Mouse (Mus musculus) heart, embryonic 15.5 days (tissue): ENCODE data around the gene Dclre1b. TPM values are rescaled to one million over a fixed set of nuclear protein-coding genes. Genes with fewer than 3 reads are reported as not detected.
"Not testable (repeated sequence)": the region's sequence is repeated elsewhere in the genome, so short reads cannot be mapped to it uniquely, and the experiment has no call there.

ENCODE experiments used
- ATAC-seq: fragments of 200-750 bp; cut with Nextera tagmentation; replicated peaks from 2 replicates; pipeline ENCODE4 v1.8.0; 2017; ENCODE audit warnings: low read depth, moderate TSS enrichment; ENCODE audit not compliant: insufficient number of reproducible peaks, insufficient read depth, low FRiP score
- H3K27ac ChIP-seq: fragments of 300-500 bp; sonication (generic); 2 replicates; pipeline ENCODE4 v1.5.1; 2015; ENCODE audit warnings: mild to moderate bottlenecking, inconsistent platforms
- H3K27me3 ChIP-seq: fragments of 300-500 bp; sonication (generic); 2 replicates; pipeline ENCODE4 v1.6.1; 2015; ENCODE audit warnings: inconsistent platforms
- H3K36me3 ChIP-seq: fragments of 300-500 bp; sonication (generic); 2 replicates; pipeline ENCODE4 v1.6.1; 2015; ENCODE audit warnings: mild to moderate bottlenecking, inconsistent platforms
- H3K4me1 ChIP-seq: fragments of 300-500 bp; sonication (generic); replicated peaks from 2 replicates; pipeline ENCODE4 v1.6.1; 2015; ENCODE audit warnings: inconsistent platforms
- H3K4me2 ChIP-seq: fragments of 300-500 bp; sonication (generic); 2 replicates; pipeline ENCODE4 v1.6.1; 2015; ENCODE audit warnings: inconsistent platforms, mild to moderate bottlenecking, moderate library complexity
- H3K4me3 ChIP-seq: fragments of 300-500 bp; sonication (generic); 2 replicates; pipeline ENCODE4 v1.5.1; 2015; ENCODE audit warnings: mild to moderate bottlenecking, inconsistent platforms
- H3K9ac ChIP-seq: fragments of 300-500 bp; sonication (generic); 2 replicates; pipeline ENCODE4 v1.6.1; 2015; ENCODE audit warnings: mild to moderate bottlenecking, inconsistent platforms
- H3K9me3 ChIP-seq: fragments of 300-500 bp; sonication (generic); replicated peaks from 2 replicates; pipeline ENCODE4 v1.6.1; 2016; ENCODE audit warnings: inconsistent platforms
- WGBS: fragments of 180-500 bp; shearing (Covaris S2); methylation state at CpG from one replicate; pipeline ENCODE4 v1.1.7; 2015; ENCODE audit warnings: mixed read lengths; 5-methylcytosine and 5-hydroxymethylcytosine counted together
- polyA plus RNA-seq: library from polyadenylated mRNA; unstranded; fragments of >200 nt; fragmentation: Nextera tagmentation; extraction: Ambion mirVana; gene quantifications from 2 replicates; pipeline ENCODE4 v1.2.1, GENCODE M21; 2015

Dclre1b gene
- polyA plus RNA-seq, 1 experiment from 2014 or later = 14.4 TPM

DNA sequence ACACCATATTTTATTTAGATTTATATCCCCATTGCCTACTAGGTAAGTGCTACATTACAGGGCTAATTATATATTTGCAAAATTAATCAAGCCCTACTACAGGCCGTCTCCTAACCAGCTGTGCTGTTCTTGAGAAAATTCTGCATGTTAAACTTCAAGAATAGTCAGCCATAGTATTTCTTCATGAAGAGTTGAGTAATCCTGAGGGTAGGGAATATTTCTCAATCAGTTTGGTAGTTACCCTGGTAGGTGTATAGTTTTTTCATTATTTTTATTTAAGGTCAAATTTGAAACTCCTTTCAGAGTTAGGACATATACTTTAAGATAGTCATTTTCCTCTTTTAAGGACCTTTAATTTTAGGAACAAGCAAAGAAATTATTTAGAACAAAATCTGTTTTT is 3.6 kb downstream of the Dclre1b start:
- Histone ChIP-seq H3K4me1 (peaks cover 33% of the 10 kb centered on the region), H3K9ac (no peak overlapping the region), H3K27me3 (no peaks in the 10 kb centered on the region), H3K4me3 (no peak overlapping the region), H3K4me2 (no peak overlapping the region), H3K36me3 (peaks cover 21% of the 10 kb centered on the region), H3K9me3 (no peaks in the 10 kb centered on the region), H3K27ac (no peak overlapping the region)
- WGBS = 89% methylated on average over 1 of the region's 1 CpGs
- ATAC-seq = no peak

DNA sequence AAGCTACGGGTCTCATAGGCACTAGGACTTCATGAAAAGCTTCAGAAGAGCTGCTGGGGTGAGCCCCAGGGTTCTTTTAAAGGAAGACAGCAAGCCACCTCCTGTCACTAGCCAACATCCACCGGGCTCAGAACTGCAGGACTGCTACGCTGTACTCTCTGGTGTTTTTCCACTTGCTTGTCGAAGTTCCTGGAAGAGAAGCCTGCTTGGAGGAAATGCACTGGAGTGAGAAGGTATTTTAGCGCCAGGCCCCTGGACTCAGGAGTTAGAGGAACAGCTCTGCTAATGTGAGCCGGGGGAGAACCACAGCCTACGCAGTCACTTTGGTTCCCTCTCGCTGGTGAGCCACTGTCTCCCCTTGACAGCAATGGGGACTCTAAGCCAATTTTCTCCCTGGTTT is 6.4 kb downstream of the Dclre1b start:
- H3K4me1 ChIP-seq = peaks cover 18% of the 10 kb centered on the region
- no peak for ATAC-seq
- H3K4me3 ChIP-seq = no peak overlapping the region
- H3K27me3 ChIP-seq = no peaks in the 10 kb centered on the region
- no peak overlapping the region for H3K4me2 ChIP-seq
- H3K9me3 ChIP-seq = no peaks in the 10 kb centered on the region
- WGBS = 70% methylated on average over 8 of the region's 8 CpGs
- no peak overlapping the region for H3K9ac ChIP-seq
- peak overlapping the region; percentile 72 for H3K27ac ChIP-seq
- H3K36me3 ChIP-seq = peaks cover 21% of the 10 kb centered on the region

GRCm38 (mm10) chr3:103801631-103802531 is 7.4 kb downstream of the Dclre1b start:
- peak overlapping the region; percentile 88 for H3K27ac ChIP-seq
- WGBS = 39% methylated on average over 10 of the region's 10 CpGs
- peak; percentile 95 for ATAC-seq
- H3K9ac ChIP-seq = no peak overlapping the region; the same call in 1 of the 2 replicates
- peak overlapping the region; percentile 40 for H3K4me2 ChIP-seq
- no peak overlapping the region for H3K4me3 ChIP-seq
- H3K4me1 ChIP-seq = peaks cover 15% of the 10 kb centered on the region
- no peaks in the 10 kb centered on the region for H3K27me3 ChIP-seq
- no peaks in the 10 kb centered on the region for H3K9me3 ChIP-seq
- H3K36me3 ChIP-seq = peaks cover 20% of the 10 kb centered on the region

DNA sequence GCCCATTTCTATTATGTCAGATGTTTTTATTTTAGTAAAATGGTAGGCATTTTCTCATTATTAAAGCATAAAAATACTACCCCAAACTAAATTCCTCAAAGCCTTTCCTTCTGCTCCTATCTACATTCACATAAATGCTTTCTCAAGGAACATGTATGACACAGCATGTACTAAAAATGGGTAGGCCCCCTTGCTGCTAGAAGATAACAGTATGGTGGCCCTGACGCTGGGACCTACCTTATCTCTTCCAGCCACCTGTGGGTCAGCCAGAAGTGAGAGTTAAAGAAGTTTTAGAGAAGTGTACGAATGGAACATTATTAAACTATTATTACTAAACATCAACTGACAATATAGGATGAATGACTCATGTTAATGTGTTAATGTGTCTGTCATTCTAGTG is 9.7 kb downstream of the Dclre1b start:
- no peak for ATAC-seq

DNA sequence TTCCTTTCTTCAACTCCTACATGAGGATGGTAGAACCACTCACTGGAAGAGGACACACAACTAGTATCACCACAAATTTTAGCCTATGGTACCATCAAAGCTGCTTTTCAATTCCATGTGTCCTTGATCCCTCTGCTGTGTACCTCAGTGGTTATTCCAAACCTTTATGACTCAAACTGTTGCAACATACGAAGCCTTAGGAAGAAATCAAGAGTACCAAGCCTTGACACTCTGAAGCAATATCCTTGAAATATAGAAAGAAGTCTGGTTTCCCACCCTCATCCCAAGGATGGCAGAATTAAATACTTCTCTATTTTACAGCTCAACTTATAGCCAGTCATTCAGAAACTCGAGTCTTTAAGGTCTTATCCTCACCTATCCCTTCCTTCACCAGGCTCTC is 12.9 kb downstream of the Dclre1b start:
- H3K36me3 ChIP-seq = no peaks in the 10 kb centered on the region
- 61% methylated on average over 2 of the region's 2 CpGs for WGBS
- no peak for ATAC-seq
- no peak overlapping the region for H3K4me2 ChIP-seq
- peaks cover 8% of the 10 kb centered on the region for H3K4me1 ChIP-seq
- H3K27me3 ChIP-seq = no peaks in the 10 kb centered on the region
- H3K9me3 ChIP-seq = no peaks in the 10 kb centered on the region
- H3K27ac ChIP-seq = no peak overlapping the region
- no peak overlapping the region for H3K9ac ChIP-seq
- H3K4me3 ChIP-seq = no peak overlapping the region

More for the DNA sequence above, 9.7 kb downstream of the Dclre1b start:
- H3K4me3 ChIP-seq = no peak overlapping the region
- H3K27ac ChIP-seq = no peak overlapping the region
- no peak overlapping the region for H3K9ac ChIP-seq
- H3K4me2 ChIP-seq = no peak overlapping the region
- no peaks in the 10 kb centered on the region for H3K27me3 ChIP-seq
- H3K36me3 ChIP-seq = peaks cover 10% of the 10 kb centered on the region
- 50% methylated on average over 2 of the region's 2 CpGs for WGBS
- no peaks in the 10 kb centered on the region for H3K9me3 ChIP-seq
- peaks cover 15% of the 10 kb centered on the region for H3K4me1 ChIP-seq

DNA sequence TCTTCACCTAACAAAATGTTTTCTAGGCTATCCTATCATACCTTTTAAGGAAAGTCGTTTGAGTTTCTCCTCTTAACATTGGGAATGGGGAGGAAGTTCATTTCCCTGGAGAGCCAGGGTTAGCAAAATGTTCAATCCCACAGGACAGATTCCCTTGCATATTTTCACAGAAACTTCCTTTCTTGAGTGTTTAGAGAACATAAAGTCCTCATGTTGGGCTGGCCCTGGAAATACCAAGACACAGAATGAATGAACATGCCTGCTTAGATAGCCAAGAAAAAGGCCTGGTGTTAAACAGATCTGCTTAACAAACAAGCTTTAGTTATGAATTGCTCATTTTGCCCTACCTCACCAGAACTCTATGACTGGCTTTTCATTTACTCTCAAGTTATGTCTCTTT is 16.7 kb downstream of the Dclre1b start:
- Histone ChIP-seq H3K27me3 (no peaks in the 10 kb centered on the region), H3K9me3 (no peaks in the 10 kb centered on the region), H3K4me3 (no peak overlapping the region), H3K27ac (no peak overlapping the region), H3K9ac (no peak overlapping the region), H3K4me2 (no peak overlapping the region), H3K36me3 (no peaks in the 10 kb centered on the region), H3K4me1 (peaks cover 22% of the 10 kb centered on the region)
- 63% methylated on average over 1 of the region's 1 CpGs for WGBS
- ATAC-seq = no peak

DNA sequence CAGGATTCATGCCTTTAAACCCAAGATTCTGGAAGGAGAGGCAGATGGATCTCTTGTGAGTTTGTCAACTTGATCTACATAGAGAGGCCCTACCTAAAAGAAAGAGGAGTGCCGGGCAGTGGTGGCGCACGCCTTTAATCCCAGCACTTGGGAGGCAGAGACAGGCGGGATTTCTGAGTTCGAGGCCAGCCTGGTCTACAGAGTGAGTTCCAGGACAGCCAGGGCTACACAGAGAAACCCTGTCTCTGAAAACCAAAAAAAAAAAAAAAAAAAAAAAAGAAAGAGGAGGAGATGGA is 17.2 kb downstream of the Dclre1b start:
- not testable (repeated sequence) for H3K36me3 ChIP-seq, ATAC-seq, H3K9me3 ChIP-seq, H3K27me3 ChIP-seq, H3K9ac ChIP-seq
- peaks cover 27% of the 10 kb centered on the region for H3K4me1 ChIP-seq
- peak overlapping the region; percentile 93; the same call in 1 of the 2 replicates for H3K27ac ChIP-seq
- 71% methylated on average over 5 of the region's 5 CpGs for WGBS
- H3K4me3 ChIP-seq = peak overlapping the region; percentile 95; the same call in 1 of the 2 replicates
- peak overlapping the region; percentile 73; the same call in 1 of the 2 replicates for H3K4me2 ChIP-seq

- no peaks in the 10 kb centered on the region for H3K9me3 ChIP-seq
- no peaks in the 10 kb centered on the region for H3K27me3 ChIP-seq
- H3K27ac ChIP-seq = peak within 1 kb of the TSS; percentile 93
- H3K9ac ChIP-seq = peak within 1 kb of the TSS; percentile 98
- H3K4me1 ChIP-seq = peaks cover 29% of the 10 kb centered on the region
- no peaks in the 10 kb centered on the region for H3K36me3 ChIP-seq
- H3K4me3 ChIP-seq = peak within 1 kb of the TSS; percentile 95
- peak within 1 kb of the TSS; percentile 73 for H3K4me2 ChIP-seq
- WGBS = 9% methylated on average over 49 of the region's 49 CpGs
- peak; percentile 93 for ATAC-seq
Measured at GRCm38 (mm10) chr3:103791230-103792110, 17.8 kb downstream of the Dclre1b start, which contains the start of gene Hipk1. TSS of gene Hipk1 (minus strand) at chr3:103791563.

DNA sequence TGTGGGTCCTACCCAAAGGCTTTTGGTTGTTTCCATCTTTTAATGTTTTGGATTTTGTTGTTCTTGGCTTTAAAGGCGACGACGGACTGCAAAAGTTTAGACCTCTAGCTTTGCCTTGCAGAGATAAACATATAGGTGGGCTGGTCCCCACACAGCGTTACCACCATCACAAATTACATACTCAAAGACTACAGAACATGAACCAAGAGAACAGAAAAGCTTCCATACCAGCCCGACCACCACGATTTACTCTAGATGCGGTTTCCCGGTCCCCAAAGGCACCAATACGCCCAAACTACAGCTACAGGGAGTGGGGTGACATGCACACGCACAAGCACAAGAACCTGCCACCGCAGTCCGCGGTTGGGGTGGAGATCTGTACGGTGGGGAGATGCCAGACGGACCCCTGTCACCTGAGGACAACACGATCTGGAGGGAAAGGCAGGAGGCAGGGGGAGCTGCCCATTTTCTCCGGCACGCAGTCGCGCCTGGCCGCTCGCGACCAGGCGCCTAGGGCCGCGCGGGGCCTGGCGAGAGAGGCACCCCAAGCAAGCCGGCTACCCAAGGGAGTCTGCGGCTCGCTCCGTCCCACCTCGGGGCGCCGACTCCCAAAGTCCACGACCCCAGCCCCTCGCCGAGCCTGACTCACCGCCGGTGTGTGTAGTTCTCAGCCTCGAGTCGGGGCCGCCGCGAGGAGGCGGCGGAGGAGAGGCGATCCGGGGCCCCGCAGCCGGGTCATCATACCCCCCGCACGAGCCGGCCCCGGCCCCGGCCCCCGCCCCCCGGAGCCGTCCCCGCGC is 18.7 kb downstream of the Dclre1b start:
- H3K36me3 ChIP-seq = no peaks in the 10 kb centered on the region
- peak overlapping the region; percentile 93 for H3K27ac ChIP-seq
- H3K4me1 ChIP-seq = peaks cover 29% of the 10 kb centered on the region
- peak overlapping the region; percentile 98 for H3K9ac ChIP-seq
- H3K4me2 ChIP-seq = peak overlapping the region; percentile 73
- H3K9me3 ChIP-seq = no peaks in the 10 kb centered on the region
- under 1% methylated on average over 54 of the region's 61 CpGs for WGBS
- no peaks in the 10 kb centered on the region for H3K27me3 ChIP-seq
- H3K4me3 ChIP-seq = peak overlapping the region; percentile 95
- ATAC-seq = peak; percentile 70

DNA sequence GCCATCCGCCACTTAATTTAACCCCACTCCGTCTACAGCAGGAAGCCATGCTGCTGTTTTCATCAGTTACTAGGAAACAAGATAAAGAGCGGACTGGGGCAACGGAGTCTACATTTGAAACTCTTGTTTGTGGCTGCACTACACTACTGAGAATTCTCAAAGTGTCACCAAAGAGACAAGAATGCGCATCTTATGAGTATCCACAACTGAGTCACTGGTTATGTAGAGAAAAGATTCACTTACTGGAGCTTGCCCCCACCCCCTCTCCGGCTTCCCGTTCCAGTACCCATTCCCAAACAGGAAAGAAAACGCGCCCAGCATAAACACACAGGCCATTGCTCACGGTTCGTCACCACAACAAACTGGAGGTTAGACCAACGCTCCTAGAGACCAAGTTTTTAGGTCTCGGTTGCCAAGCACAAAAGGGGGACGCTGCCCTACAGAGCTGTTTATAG is 19.3 kb downstream of the Dclre1b start:
- Histone ChIP-seq H3K9ac (peak overlapping the region; percentile 98), H3K27ac (peak overlapping the region; percentile 93), H3K4me1 (peaks cover 31% of the 10 kb centered on the region), H3K9me3 (no peaks in the 10 kb centered on the region), H3K36me3 (no peaks in the 10 kb centered on the region), H3K4me2 (peak overlapping the region; percentile 73), H3K4me3 (peak overlapping the region; percentile 95), H3K27me3 (no peaks in the 10 kb centered on the region)
- WGBS = under 1% methylated on average over 14 of the region's 14 CpGs
- no peak for ATAC-seq
